Mouse (Mus musculus) heart, embryonic 15.5 days (tissue): ENCODE data around the gene Eif3g. TPM values are rescaled to one million over a fixed set of nuclear protein-coding genes. Genes with fewer than 3 reads are reported as not detected.

ENCODE experiments used
- microRNA-seq: library from miRNA; unstranded; fragments of <30 nt; microRNA quantifications from one replicate; pipeline ENCODE4, GENCODE M21; 2016
- polyA plus RNA-seq: library from polyadenylated mRNA; unstranded; fragments of >200 nt; fragmentation: Nextera tagmentation; extraction: Ambion mirVana; gene quantifications from 2 replicates; pipeline ENCODE4 v1.2.1, GENCODE M21; 2015

The Eif3g gene
- polyA plus RNA-seq, 1 experiment from 2014 or later: 183 TPM

Small RNAs within 50 kb of the gene (microRNA-seq; reads per million reads assigned to microRNA genes)
- not detected for gene Mir7081

Other genes with a start within 250 kb of the Eif3g start
- gene Pin1, start 246.5 kb downstream of the Eif3g start, polyA plus RNA-seq: 40.2 and 43.1 TPM in 2 replicates
- 1.00 and 3.1 TPM in 2 replicates for gene Olfm2, start 152.3 kb downstream of the Eif3g start, polyA plus RNA-seq
- gene Col5a3, start 83.6 kb downstream of the Eif3g start, polyA plus RNA-seq: 1.1 and 3.2 TPM in 2 replicates
- gene Rdh8, start 80.1 kb downstream of the Eif3g start, polyA plus RNA-seq: not detected in 2 replicates
- gene A230050P20Rik, start 30.0 kb downstream of the Eif3g start, polyA plus RNA-seq: 7.1 and 13.4 TPM in 2 replicates
- 2.0 and 3.3 TPM in 2 replicates for gene Angptl6, start 18.9 kb downstream of the Eif3g start, polyA plus RNA-seq
- gene Ppan, start 10.4 kb downstream of the Eif3g start, polyA plus RNA-seq: 31.1 and 40.4 TPM in 2 replicates
- 41.7 and 61.2 TPM in 2 replicates for gene Dnmt1, start 61.3 kb upstream of the Eif3g start, polyA plus RNA-seq
- 16.9 and 26.6 TPM in 2 replicates for gene S1pr2, start 78.2 kb upstream of the Eif3g start, polyA plus RNA-seq
- 136 and 147 TPM in 2 replicates for gene Mrpl4, start 104.1 kb upstream of the Eif3g start, polyA plus RNA-seq
- 13.2 and 24.9 TPM in 2 replicates for gene Icam1, start 117.4 kb upstream of the Eif3g start, polyA plus RNA-seq
- 1.9 and 2.8 TPM in 2 replicates for gene Icam4, start 130.8 kb upstream of the Eif3g start, polyA plus RNA-seq
- gene Icam5, start 133.4 kb upstream of the Eif3g start, polyA plus RNA-seq: 0.04 and 0.13 TPM in 2 replicates
- 0.42 TPM in 1 of 2 replicates, not detected in the other for gene Zglp1, start 168.5 kb upstream of the Eif3g start, polyA plus RNA-seq
- 0.26 and 0.79 TPM in 2 replicates for gene Gm49373, start 174.5 kb upstream of the Eif3g start, polyA plus RNA-seq
- gene Fdx1l, start 175.0 kb upstream of the Eif3g start, polyA plus RNA-seq: 42.9 and 52.3 TPM in 2 replicates
- 1.1 and 2.3 TPM in 2 replicates for gene Gm38431, start 193.4 kb upstream of the Eif3g start, polyA plus RNA-seq
- 33.5 and 53.2 TPM in 2 replicates for gene Raver1, start 193.4 kb upstream of the Eif3g start, polyA plus RNA-seq
- gene Tyk2, start 232.6 kb upstream of the Eif3g start, polyA plus RNA-seq: 12.2 and 16.6 TPM in 2 replicates